Mouse (Mus musculus): ENCODE measurements around the gene Cd53.

The Cd53 gene

GRCm38 (mm10) chr3:106789930-106790329 is at the start of gene Cd53:
Gene Cd53 (minus strand): TSS chr3:106790149.
- no peak for DNase-seq (ENCODE audit: low spot score in 2 of 2)

GRCm38 (mm10) chr3:106832107-106832506 is 42.2 kb upstream of the Cd53 start:
- no peak for DNase-seq (ENCODE audit: low spot score in 2 of 2)

GRCm38 (mm10) chr3:106826187-106826586 is 36.2 kb upstream of the Cd53 start, which contains the start of gene Olfr266:
Gene Olfr266 (minus strand): TSS chr3:106826287.
- no peak for DNase-seq (ENCODE audit: low spot score in 2 of 2)

DNA sequence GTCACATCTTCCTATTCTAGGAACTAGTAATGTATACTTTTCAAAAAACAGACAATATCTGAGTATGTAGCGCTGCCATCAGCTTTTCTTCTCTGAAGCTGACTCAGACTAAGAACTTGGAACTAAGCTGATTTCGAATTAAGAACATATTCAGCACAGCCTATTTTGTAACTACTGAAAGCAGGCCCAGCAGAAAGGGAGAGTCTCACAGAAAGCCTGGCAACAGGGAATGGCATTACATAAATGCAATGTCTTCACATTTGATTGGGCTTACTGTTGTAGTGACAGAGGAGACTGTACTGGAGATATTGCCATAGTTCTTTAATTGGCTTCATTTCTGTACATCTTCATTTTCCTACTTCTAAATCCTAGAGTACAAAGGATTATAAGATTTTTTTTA is 27.7 kb upstream of the Cd53 start:
- DNase-seq (ENCODE audit: low spot score in 2 of 2): no peak

DNA sequence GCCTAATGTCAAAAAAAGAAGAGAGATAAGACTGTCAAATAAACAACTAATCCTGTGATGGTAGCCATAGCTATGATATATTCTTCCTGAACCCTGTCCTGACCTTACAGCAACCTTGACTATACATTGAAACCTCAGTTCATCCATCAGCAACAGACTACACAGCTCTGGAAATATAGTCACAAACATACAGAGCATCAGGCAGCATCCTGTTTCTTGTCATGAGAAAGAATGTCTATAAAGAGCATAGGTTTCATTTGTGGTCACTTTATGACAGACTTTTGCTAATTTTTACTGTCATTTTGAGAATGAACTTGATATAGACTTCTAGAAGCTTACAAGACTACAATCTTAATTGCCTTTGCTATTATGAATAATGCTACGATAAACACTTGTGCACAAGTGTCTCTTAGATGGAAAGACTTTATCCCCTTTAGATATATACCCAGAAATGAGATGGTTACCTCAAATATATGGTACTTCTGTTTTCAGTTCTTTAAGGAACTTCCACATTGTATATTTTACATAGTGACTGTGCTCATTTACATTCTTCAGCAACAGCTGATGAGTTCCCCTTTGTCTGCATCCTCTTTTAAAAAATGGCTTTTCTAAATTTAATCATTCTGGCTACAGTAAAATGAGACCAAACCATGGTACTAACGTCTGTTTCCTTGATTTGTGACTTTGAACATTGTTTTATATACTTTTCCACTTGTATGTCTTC is 19.2 kb upstream of the Cd53 start:
- DNase-seq (ENCODE audit: low spot score in 2 of 2): no peak

DNA sequence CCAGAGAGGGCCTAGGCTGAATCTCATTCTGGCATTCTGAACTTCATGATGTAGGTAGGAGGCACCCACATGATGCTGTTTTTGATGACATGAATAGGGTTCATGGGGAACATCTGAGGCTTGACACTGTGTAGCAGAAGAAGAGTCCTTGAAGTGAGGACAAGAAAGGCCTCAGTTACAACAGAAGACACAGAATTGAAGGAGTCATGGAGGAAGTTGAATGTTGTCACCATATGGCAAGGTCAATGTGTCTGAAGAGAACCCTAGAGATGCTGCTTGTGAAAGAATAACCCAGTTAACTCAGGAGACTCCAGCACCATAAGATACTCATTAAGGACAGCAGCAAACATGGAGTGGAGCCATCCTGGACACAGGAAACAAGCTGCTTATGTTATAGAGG is 8.1 kb upstream of the Cd53 start:
- no peak for DNase-seq (ENCODE audit: low spot score in 2 of 2)

- no peak for DNase-seq (ENCODE audit: low spot score in 2 of 2)
Measured at GRCm38 (mm10) chr3:106788440-106788887, 1.5 kb downstream of the Cd53 start.

GRCm38 (mm10) chr3:106787972-106788371 is 2.0 kb downstream of the Cd53 start:
- no peak for DNase-seq (ENCODE audit: low spot score in 2 of 2)

- no peak for DNase-seq (ENCODE audit: low spot score in 2 of 2)
Measured at GRCm38 (mm10) chr3:106785130-106785529, 4.8 kb downstream of the Cd53 start.

DNA sequence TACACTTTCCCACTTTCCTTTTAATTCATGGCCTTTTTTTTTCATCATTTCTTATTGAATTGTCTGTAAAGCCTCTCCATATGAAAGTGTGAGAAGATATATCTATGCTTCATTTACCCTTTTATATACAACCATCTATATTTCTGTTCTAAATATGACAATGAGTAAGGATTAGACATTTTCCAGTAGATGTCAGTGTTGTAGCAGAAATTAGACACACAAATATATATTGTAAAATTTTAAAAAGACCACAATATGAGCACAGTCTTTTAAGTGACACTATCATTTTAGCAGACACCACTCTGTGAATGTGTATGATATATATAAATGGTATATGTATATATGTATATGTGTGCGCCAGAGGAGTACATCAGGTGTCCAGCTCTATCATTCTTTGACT is 18.1 kb downstream of the Cd53 start:
- no peak for DNase-seq (ENCODE audit: low spot score in 2 of 2)

DNA sequence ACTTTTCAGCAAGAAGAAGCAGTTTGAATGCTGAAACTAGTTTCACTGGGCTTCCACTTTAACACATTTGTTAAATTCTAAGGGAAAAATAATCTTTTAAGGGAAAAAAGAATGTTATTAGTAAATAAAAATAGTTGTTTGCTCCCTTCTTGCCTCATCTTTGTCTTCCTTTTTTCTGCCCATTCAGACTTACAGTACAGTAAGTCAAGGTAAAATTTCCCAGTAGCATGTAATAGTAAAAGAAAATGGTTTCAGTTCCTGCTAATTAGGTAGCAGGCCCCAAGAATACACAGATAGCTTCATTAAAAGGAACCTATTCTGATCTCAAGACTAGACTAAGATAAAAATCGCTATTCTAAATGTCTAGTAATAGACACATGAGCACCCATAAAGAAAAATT is 34.1 kb downstream of the Cd53 start:
- no peak for DNase-seq (ENCODE audit: low spot score in 2 of 2)

DNA sequence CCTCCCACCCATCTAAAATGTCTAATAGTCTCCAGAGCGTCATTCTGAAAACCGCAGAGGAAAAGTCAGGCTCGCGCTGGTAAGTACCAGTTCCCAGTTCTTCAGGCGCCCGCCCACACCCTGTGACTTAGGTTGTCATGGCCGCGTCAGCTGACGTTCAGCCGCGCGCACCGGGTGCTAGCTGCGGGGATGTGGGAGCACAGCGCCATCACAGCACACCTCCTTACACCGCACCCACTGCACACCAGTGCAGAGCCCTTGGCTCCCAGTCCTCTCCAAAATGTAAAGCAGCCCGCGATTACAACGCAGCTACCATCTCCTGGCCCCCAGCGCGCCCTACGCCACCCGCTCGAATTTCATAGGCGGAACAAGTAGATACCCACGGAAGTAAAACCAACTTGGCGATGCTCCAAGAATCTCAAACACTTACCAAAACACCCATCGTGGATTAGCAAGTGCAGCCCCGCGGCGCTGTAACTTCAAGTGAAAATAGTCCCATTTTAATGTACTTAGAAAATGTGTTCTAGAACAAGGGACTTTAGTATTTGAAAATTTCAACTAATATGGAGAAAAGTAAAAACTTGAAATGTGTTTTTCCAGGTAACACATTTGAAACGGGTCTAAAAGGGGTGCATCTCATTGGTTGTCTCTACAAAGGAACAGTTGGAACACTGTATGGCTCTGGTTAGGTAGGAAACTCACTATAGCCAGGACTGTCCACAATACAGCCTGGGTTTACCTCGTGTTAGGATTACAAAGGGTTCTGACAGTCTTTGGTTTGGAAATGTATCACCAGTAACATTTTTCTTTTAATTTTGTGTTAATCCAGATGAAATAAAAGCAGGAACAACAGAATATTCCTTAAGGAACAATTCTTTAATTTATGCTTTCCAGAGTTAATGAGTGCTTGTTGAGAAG is 67.7 kb downstream of the Cd53 start:
- DNase-seq (ENCODE audit: low spot score in 2 of 2): peak; percentile 79 to 80

GRCm38 (mm10) chr3:106721397-106722027 is 68.4 kb downstream of the Cd53 start:
- DNase-seq (ENCODE audit: low spot score in 2 of 2): peak; percentile 95 to 96
